Mouse (Mus musculus) layer of hippocampus, adult 18-20 months (tissue): ENCODE results near the gene Obsl1. TPM values are rescaled to one million over a fixed set of nuclear protein-coding genes. Genes with fewer than 3 reads are reported as not detected.

Experiments
- DNase-seq, 2 experiments: peaks; one replicate each; pipeline ENCODE4 v3.0.0; 2022; ENCODE audit warnings: low spot score in 2 of 2
- total RNA-seq, 2 experiments: library from RNA; stranded (reverse); gene quantifications; 2 replicates each; pipeline ENCODE4 v1.2.3; 2021

The Obsl1 gene
- total RNA-seq, 2 experiments from 2014 or later: 18.3 to 19.2 TPM

DNA sequence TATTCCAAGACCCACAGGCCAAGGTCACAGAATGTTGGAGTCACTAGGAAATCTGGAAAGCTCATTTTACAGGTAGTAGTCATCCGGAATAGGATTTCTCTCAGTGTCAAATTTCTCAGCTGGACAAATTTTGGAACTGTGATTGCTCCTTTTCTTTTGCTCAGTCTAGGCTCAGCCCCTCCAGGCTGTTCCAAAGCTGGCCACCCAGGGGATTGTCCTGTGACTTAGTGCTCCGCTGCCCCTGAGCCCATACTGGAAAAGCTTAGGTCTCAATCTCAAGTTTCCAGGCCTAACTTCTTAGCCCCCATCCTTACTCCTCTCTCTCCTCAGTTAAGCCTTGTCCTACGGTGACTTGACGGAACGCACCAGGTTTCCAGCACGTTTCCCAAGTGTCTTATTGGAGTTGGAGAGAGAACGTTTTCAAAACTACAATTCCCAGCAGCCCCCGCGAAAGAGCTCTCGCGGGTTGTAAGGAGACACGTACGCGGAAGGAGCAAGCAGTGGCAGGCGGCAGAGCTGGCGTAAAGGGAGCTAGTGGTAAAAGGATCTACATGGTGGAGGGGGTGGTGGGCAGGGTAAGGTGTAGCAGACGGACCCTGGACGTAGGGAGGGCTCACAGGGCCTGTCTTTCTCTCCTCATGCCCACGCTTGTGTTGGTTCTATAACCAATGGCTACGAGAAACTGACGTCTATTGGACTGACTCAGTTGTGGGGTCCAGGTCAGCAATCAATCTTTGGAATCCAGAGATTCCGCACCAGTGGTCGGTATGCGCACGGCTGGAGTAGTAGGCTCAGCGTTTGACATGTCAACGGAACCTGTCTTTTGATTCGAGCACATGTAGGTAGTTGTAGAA, 70.5 kb downstream of the Obsl1 start, which contains the start of gene Gmppa:
Gene Gmppa (plus strand): TSS at position 456 of the 854 bp plus-strand sequence.
- DNase-seq: peak; percentile 78 to 86

Other genes with a start within 250 kb of the Obsl1 start
- gene Ptprn, start 241.9 kb downstream of the Obsl1 start, total RNA-seq: 100 to 1,000 TPM; 399 to 401 TPM
- gene Resp18, start 228.0 kb downstream of the Obsl1 start, total RNA-seq: 100 to 1,000 TPM; 104 to 114 TPM
- 10 to 100 TPM; 49.2 to 50.0 TPM for gene Dnpep, start 188.5 kb downstream of the Obsl1 start, total RNA-seq
- gene Des, start 146.1 kb downstream of the Obsl1 start, total RNA-seq: under 1 TPM; 0.48 to 0.69 TPM
- gene Speg, start 131.2 kb downstream of the Obsl1 start, total RNA-seq: 100 to 1,000 TPM; 168 to 178 TPM
- 10 to 100 TPM; 66.4 to 69.1 TPM for gene Gmppa, start 70.5 kb downstream of the Obsl1 start, total RNA-seq
- 1 to 10 TPM; 7.3 to 8.1 TPM for gene Asic4, start 56.0 kb downstream of the Obsl1 start, total RNA-seq
- 10 to 100 TPM; 90.3 to 91.5 TPM for gene Chpf, start 27.1 kb downstream of the Obsl1 start, total RNA-seq
- 10 to 100 TPM; 68.6 to 70.6 TPM for gene Tmem198, start 26.9 kb downstream of the Obsl1 start, total RNA-seq
- 10 to 100 TPM; 13.1 to 14.5 TPM for gene Inha, start 625 bp upstream of the Obsl1 start, total RNA-seq
- gene Stk11ip, start 15.1 kb upstream of the Obsl1 start, total RNA-seq: 10 to 100 TPM; 22.8 to 24.2 TPM
- gene Slc4a3, start 39.8 kb upstream of the Obsl1 start, total RNA-seq: 100 to 1,000 TPM; 109 to 111 TPM